In the genomic region with DNA sequence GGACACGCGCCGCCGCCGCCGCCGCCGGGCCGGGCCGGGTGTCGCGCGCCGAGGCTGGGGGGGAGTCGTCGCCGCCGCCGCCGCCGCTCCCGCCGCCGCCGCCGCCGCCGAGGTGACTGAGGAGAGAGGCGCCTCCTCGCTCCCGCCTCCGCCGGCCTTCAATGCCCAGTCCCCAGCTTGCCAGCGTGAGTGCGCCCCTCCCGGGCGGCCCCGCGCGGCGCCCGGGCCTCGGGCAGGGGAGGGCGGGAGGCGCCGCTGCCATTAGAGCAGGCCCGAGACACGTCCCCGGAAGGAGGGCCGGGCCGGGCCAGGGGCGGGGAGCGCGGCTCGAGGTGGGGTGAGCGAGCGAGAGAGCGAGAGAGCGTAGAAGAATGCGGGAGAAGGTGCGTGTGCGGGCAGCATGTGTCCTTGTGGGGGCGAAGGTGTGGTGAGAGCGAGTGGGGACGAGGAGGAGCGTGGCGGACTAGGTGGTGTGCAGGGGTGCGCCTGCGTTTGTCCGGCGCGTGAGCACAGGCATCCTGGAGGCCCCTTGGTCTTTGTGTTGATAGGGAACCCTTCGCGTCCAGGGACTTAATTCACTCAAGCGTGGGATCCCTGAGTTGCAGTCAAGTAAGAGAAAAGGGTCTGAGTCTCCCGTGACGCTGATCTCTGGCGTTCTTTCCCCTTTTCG, we compare ENCODE assay signal across 8 mouse cellular contexts. TPM values are rescaled to one million over a fixed set of nuclear protein-coding genes. Genes with fewer than 3 reads are reported as not detected.
DNase-seq lines count a peak whose midpoint lies in the region; ATAC-seq and TF ChIP-seq lines count a peak whose summit lies in the region.

No protein-coding gene starts in this region.

- peak; percentile 71 for ATAC-seq in erythroblast, adult 5-6 weeks (replicated peaks; ENCODE audit: low FRiP score, poor library complexity, severe bottlenecking)
- ATAC-seq in heart, embryonic 13.5 days (ENCODE audit: extremely low read depth, insufficient number of reproducible peaks, low FRiP score, low TSS enrichment): peak; percentile 75
- ATAC-seq in kidney, postnatal 0 days (replicated peaks; ENCODE audit: low FRiP score, low read depth): peak; percentile 82
- ATAC-seq in liver, embryonic 13.5 days (ENCODE audit: low read depth): peak; percentile 74

- no peaks in the 10 kb centered on the region for H3K9me3 ChIP-seq in heart, embryonic 13.5 days
- no peaks in the 10 kb centered on the region for H3K9me3 ChIP-seq in kidney, postnatal 0 days (replicated peaks; ENCODE audit: low read length)
- H3K9me3 ChIP-seq in liver, embryonic 13.5 days (replicated peaks): no peaks in the 10 kb centered on the region

- H3K27me3 ChIP-seq in heart, embryonic 13.5 days (replicated peaks): no peaks in the 10 kb centered on the region
- H3K27me3 ChIP-seq in kidney, postnatal 0 days (ENCODE audit: insufficient read depth, low read length): no peaks in the 10 kb centered on the region
- H3K27me3 ChIP-seq in liver, embryonic 13.5 days: no peaks in the 10 kb centered on the region

- no peaks in the 10 kb centered on the region for H3K36me3 ChIP-seq in heart, embryonic 13.5 days
- H3K36me3 ChIP-seq in kidney, postnatal 0 days (ENCODE audit: insufficient read depth, low read length): no peaks in the 10 kb centered on the region
- no peaks in the 10 kb centered on the region for H3K36me3 ChIP-seq in liver, embryonic 13.5 days

- TF ChIP-seq POLR2A in bone marrow, adult 2 months (IDR thresholded peaks at IDR 0.05; ENCODE audit: borderline replicate concordance, control insufficient read depth, low read depth, low read length): peak; percentile 54; the same call in 1 of the 2 replicates

- no peak for TF ChIP-seq CTCF in bone marrow, adult 2 months (IDR thresholded peaks at IDR 0.05; ENCODE audit: control insufficient read depth, insufficient read depth, low read length)
- TF ChIP-seq CTCF in kidney, postnatal 0 days (IDR thresholded peaks at IDR 0.05; ENCODE audit: low read depth): no peak

- H3K27ac ChIP-seq in bone marrow, adult 2 months (ENCODE audit: control insufficient read depth, insufficient read depth, low read depth, low read length, poor library complexity): peak overlapping the region; percentile 92
- H3K27ac ChIP-seq in heart, embryonic 13.5 days (replicated peaks): peak overlapping the region; percentile 99
- H3K27ac ChIP-seq in kidney, postnatal 0 days: peak overlapping the region; percentile 98
- peak overlapping the region; percentile 91 for H3K27ac ChIP-seq in liver, embryonic 13.5 days

- peaks cover 1% of the 10 kb centered on the region; the same call in 1 of the 2 replicates for H3K4me1 ChIP-seq in bone marrow, adult 2 months (ENCODE audit: control insufficient read depth, insufficient read depth, low read length)
- H3K4me1 ChIP-seq in heart, embryonic 13.5 days: peaks cover 64% of the 10 kb centered on the region
- peaks cover 26% of the 10 kb centered on the region for H3K4me1 ChIP-seq in kidney, postnatal 0 days (replicated peaks; ENCODE audit: insufficient read depth, low read length)
- H3K4me1 ChIP-seq in liver, embryonic 13.5 days (replicated peaks): peaks cover 63% of the 10 kb centered on the region

- peak; percentile 83 to 85 for DNase-seq in B cell, adult 2 months
- DNase-seq in kidney, postnatal 0 days (ENCODE audit: low spot score): peak; percentile 74
- peak; percentile 72 for DNase-seq in liver, embryonic 13.5 days
- peak; percentile 85 for DNase-seq in naive thymus-derived CD4-positive, alpha-beta T cell, adult 2 months (ENCODE audit: low read depth)
- DNase-seq in spleen, postnatal 4 days (ENCODE audit: low spot score in 2 of 2): peak; percentile 82 to 89

- peak overlapping the region; percentile 99 for H3K9ac ChIP-seq in heart, embryonic 13.5 days
- H3K9ac ChIP-seq in kidney, postnatal 0 days (ENCODE audit: low read depth, low read length): peak overlapping the region; percentile 97
- peak overlapping the region; percentile 97 for H3K9ac ChIP-seq in liver, embryonic 13.5 days

- H3K4me3 ChIP-seq in bone marrow, adult 2 months (replicated peaks; ENCODE audit: control insufficient read depth, low read depth, low read length): peak overlapping the region; percentile 92
- peak overlapping the region; percentile 95 for H3K4me3 ChIP-seq in heart, embryonic 13.5 days
- H3K4me3 ChIP-seq in kidney, postnatal 0 days (replicated peaks; ENCODE audit: low read depth, low read length): peak overlapping the region; percentile 88
- peak overlapping the region; percentile 86 for H3K4me3 ChIP-seq in liver, embryonic 13.5 days (replicated peaks)

- under 1% methylated on average over 61 of the region's 79 CpGs for WGBS in bone marrow, adult 2 months
- under 1% methylated on average over 55 of the region's 79 CpGs for WGBS in heart, embryonic 13.5 days
- WGBS in kidney, postnatal 0 days: under 1% methylated on average over 57 of the region's 79 CpGs
- under 1% methylated on average over 66 of the region's 79 CpGs for WGBS in liver, embryonic 13.5 days (ENCODE audit: insufficient replicate concordance)

- peak overlapping the region; percentile 80 for H3K4me2 ChIP-seq in heart, embryonic 13.5 days
- peak overlapping the region; percentile 62 for H3K4me2 ChIP-seq in kidney, postnatal 0 days (ENCODE audit: low read length)
- H3K4me2 ChIP-seq in liver, embryonic 13.5 days: peak overlapping the region; percentile 80

RNA-seq across cellular contexts. Expression of a gene that starts 9.5 kb away (rescaled TPM):
- 70.4 and 92.1 TPM in 2 replicates for polyA plus RNA-seq in bone marrow, adult 2 months (2011; ENCODE audit: insufficient read depth, insufficient read length, low replicate concordance, missing spikeins)
- 92.8 and 126 TPM in 2 replicates for total RNA-seq in erythroblast, adult 5-6 weeks (2015; ENCODE audit: low replicate concordance)
- total RNA-seq in erythroblast, adult 5-6 weeks (2017; ENCODE audit: low replicate concordance): 74.3 and 85.6 TPM in 2 replicates
- polyA plus RNA-seq in heart, embryonic 13.5 days (2015; fragmentation: Nextera tagmentation; extraction: Ambion mirVana): 326 and 374 TPM in 2 replicates
- polyA plus RNA-seq in kidney, postnatal 0 days (2015; fragmentation: Nextera tagmentation; extraction: Ambion mirVana): 383 and 402 TPM in 2 replicates
- 236 and 269 TPM in 2 replicates for polyA plus RNA-seq in liver, embryonic 13.5 days (2015; fragmentation: Nextera tagmentation; extraction: Ambion mirVana)

Comparison
In these comparisons a context has a peak if more than half of its experiments do, and no peak if none do; other contexts are left out.
1. Peak in every context shown above with its lines: DNase-seq, ATAC-seq, H3K4me3 ChIP-seq and H3K27ac ChIP-seq.